Mouse (Mus musculus): ENCODE measurements at regions not wholly inside any gene's neighbourhood (a gene's known extent, or its start where the extent isn't known, plus 50 kb on each side); places are given as distances from the start of the nearest gene placed in this dataset.
"Not testable (repeated sequence)": the region's sequence is repeated elsewhere in the genome, so short reads cannot be mapped to it uniquely, and the experiment has no call there.

- H3K4me1 ChIP-seq (ENCODE audit: control insufficient read depth in 1 of 2, insufficient read depth in 2 of 2), result peaks cover 0 to 9% of the 10 kb centered on the region in 2 experiments; a peak in 1 of 4 replicates
- H3K4me3 ChIP-seq (replicated peaks in 1 of 3; ENCODE audit: low read depth in 2 of 3, low read length in 2 of 3, poor library complexity in 1 of 3), result no peak overlapping the region
- H3K27me3 ChIP-seq (replicated peaks), result no peaks in the 10 kb centered on the region
- H3K4me2 ChIP-seq (ENCODE audit: insufficient read depth, low read depth, poor library complexity, severe bottlenecking), result no peak overlapping the region
- TF ChIP-seq RAD21 (IDR thresholded peaks at IDR 0.05; ENCODE audit: low read depth, low read length), result no peak
- TF ChIP-seq MAFK (IDR thresholded peaks at IDR 0.05; ENCODE audit: insufficient replicate concordance, low read length), result peak; percentile 92
- no peak for TF ChIP-seq BHLHE40 (IDR thresholded peaks at IDR 0.05; ENCODE audit: low read depth, low read length)
- in situ Hi-C loops (cut with MboI; ENCODE audit: low pct_ligation_motif_present, low pct_unique_long_range_greater_than_20kb, low sequenced_read_pairs) (no loop called here), dilution Hi-C loops (cut with MboI; ENCODE audit: extremely low pct_ligation_motif_present, extremely low pct_unique_long_range_greater_than_20kb, low sequenced_read_pairs) (no loop called here)
- no peak overlapping the region for H3K9ac ChIP-seq (ENCODE audit: insufficient read depth, low read depth)
- H3K27ac ChIP-seq (ENCODE audit: insufficient read depth, low read depth), result no peak overlapping the region
- no peaks in the 10 kb centered on the region for H3K9me3 ChIP-seq (replicated peaks; ENCODE audit: low read length)
- H3K79me2 ChIP-seq (replicated peaks; ENCODE audit: control insufficient read depth, extremely low read depth, insufficient read depth, poor library complexity, severe bottlenecking), result no peaks in the 10 kb centered on the region
- no peak for DNase-seq (ENCODE audit: extremely low read depth)
- no peaks in the 10 kb centered on the region for H3K36me3 ChIP-seq (replicated peaks in 1 of 2; ENCODE audit: control insufficient read depth in 1 of 2, insufficient read depth in 1 of 2, low read length in 1 of 2)
Observed at GRCm38 (mm10) chr11:48724068-48724467, 76.1 kb upstream of the Rack1 start.

GRCm38 (mm10) chr11:48730826-48731225, 69.3 kb upstream of the Rack1 start:
- dilution Hi-C loops (cut with MboI; ENCODE audit: extremely low pct_ligation_motif_present, extremely low pct_unique_long_range_greater_than_20kb, low sequenced_read_pairs); H3K9me3 ChIP-seq (replicated peaks; ENCODE audit: low read length); H3K36me3 ChIP-seq (replicated peaks in 1 of 2; ENCODE audit: control insufficient read depth in 1 of 2, insufficient read depth in 1 of 2, low read length in 1 of 2); H3K4me3 ChIP-seq (replicated peaks in 1 of 3; ENCODE audit: low read depth in 2 of 3, low read length in 2 of 3, poor library complexity in 1 of 3); H3K4me2 ChIP-seq (ENCODE audit: insufficient read depth, low read depth, poor library complexity, severe bottlenecking); H3K9ac ChIP-seq (ENCODE audit: insufficient read depth, low read depth); H3K4me1 ChIP-seq (ENCODE audit: control insufficient read depth in 1 of 2, insufficient read depth in 2 of 2); H3K79me2 ChIP-seq (replicated peaks; ENCODE audit: control insufficient read depth, extremely low read depth, insufficient read depth, poor library complexity, severe bottlenecking); DNase-seq (ENCODE audit: extremely low read depth); H3K27ac ChIP-seq (ENCODE audit: insufficient read depth, low read depth); H3K27me3 ChIP-seq (replicated peaks); in situ Hi-C loops (cut with MboI; ENCODE audit: low pct_ligation_motif_present, low pct_unique_long_range_greater_than_20kb, low sequenced_read_pairs): not testable (repeated sequence)
- TF ChIP-seq TBP (conservative IDR thresholded peaks at IDR 0.05; ENCODE audit: low read depth, low read length), result peak; percentile 88

- H3K4me2 ChIP-seq (ENCODE audit: insufficient read depth, low read depth, poor library complexity, severe bottlenecking), result no peak overlapping the region
- TF ChIP-seq E2F4 (IDR thresholded peaks at IDR 0.05; ENCODE audit: insufficient replicate concordance, low read depth, low read length) (no peak), RAD21 (IDR thresholded peaks at IDR 0.05; ENCODE audit: low read depth, low read length) (peak; percentile 19; the same call in 1 of the 2 replicates)
- H3K27me3 ChIP-seq (replicated peaks), result no peaks in the 10 kb centered on the region
- H3K79me2 ChIP-seq (replicated peaks; ENCODE audit: control insufficient read depth, extremely low read depth, insufficient read depth, poor library complexity, severe bottlenecking), result no peaks in the 10 kb centered on the region
- no peak for DNase-seq (ENCODE audit: extremely low read depth)
- no peak overlapping the region for H3K27ac ChIP-seq (ENCODE audit: insufficient read depth, low read depth)
- H3K4me1 ChIP-seq (ENCODE audit: control insufficient read depth in 1 of 2, insufficient read depth in 2 of 2), result no peaks in the 10 kb centered on the region
- H3K9me3 ChIP-seq (replicated peaks; ENCODE audit: low read length), result peaks cover 1% of the 10 kb centered on the region
- H3K36me3 ChIP-seq (replicated peaks in 1 of 2; ENCODE audit: control insufficient read depth in 1 of 2, insufficient read depth in 1 of 2, low read length in 1 of 2), result no peaks in the 10 kb centered on the region
- no peak overlapping the region for H3K9ac ChIP-seq (ENCODE audit: insufficient read depth, low read depth)
- no peak overlapping the region for H3K4me3 ChIP-seq (replicated peaks in 1 of 3; ENCODE audit: low read depth in 2 of 3, low read length in 2 of 3, poor library complexity in 1 of 3)
- dilution Hi-C loops (cut with MboI; ENCODE audit: extremely low pct_ligation_motif_present, extremely low pct_unique_long_range_greater_than_20kb, low sequenced_read_pairs) (no loop called here), in situ Hi-C loops (cut with MboI; ENCODE audit: low pct_ligation_motif_present, low pct_unique_long_range_greater_than_20kb, low sequenced_read_pairs) (no loop called here)
Observed at GRCm38 (mm10) chr11:48746503-48746902, 53.6 kb upstream of the Rack1 start.

- Histone ChIP-seq H3K79me2 (replicated peaks; ENCODE audit: control insufficient read depth, extremely low read depth, insufficient read depth, poor library complexity, severe bottlenecking) (no peaks in the 10 kb centered on the region), H3K4me1 (ENCODE audit: control insufficient read depth in 1 of 2, insufficient read depth in 2 of 2) (no peaks in the 10 kb centered on the region), H3K9ac (ENCODE audit: insufficient read depth, low read depth) (no peak overlapping the region), H3K4me2 (ENCODE audit: insufficient read depth, low read depth, poor library complexity, severe bottlenecking) (no peak overlapping the region), H3K4me3 (replicated peaks in 1 of 3; ENCODE audit: low read depth in 2 of 3, low read length in 2 of 3, poor library complexity in 1 of 3) (no peak overlapping the region), H3K27ac (ENCODE audit: insufficient read depth, low read depth) (no peak overlapping the region), H3K27me3 (replicated peaks) (no peaks in the 10 kb centered on the region), H3K9me3 (replicated peaks; ENCODE audit: low read length) (peaks cover 1% of the 10 kb centered on the region), H3K36me3 (replicated peaks in 1 of 2; ENCODE audit: control insufficient read depth in 1 of 2, insufficient read depth in 1 of 2, low read length in 1 of 2) (no peaks in the 10 kb centered on the region)
- dilution Hi-C loops (cut with MboI; ENCODE audit: extremely low pct_ligation_motif_present, extremely low pct_unique_long_range_greater_than_20kb, low sequenced_read_pairs), result no loop called here
- TF ChIP-seq SMC3 (IDR thresholded peaks at IDR 0.05; ENCODE audit: low read depth, low read length) (no peak), CHD2 (IDR thresholded peaks at IDR 0.05; ENCODE audit: low read length) (no peak), MAX (IDR thresholded peaks at IDR 0.05; ENCODE audit: low read length) (no peak), MAZ (IDR thresholded peaks at IDR 0.05; ENCODE audit: low read depth, low read length) (no peak), MXI1 (IDR thresholded peaks at IDR 0.05; ENCODE audit: low read depth, low read length) (no peak), PAX5 (IDR thresholded peaks at IDR 0.05; ENCODE audit: low read length) (no peak), BHLHE40 (IDR thresholded peaks at IDR 0.05; ENCODE audit: low read depth, low read length) (no peak), ZC3H11A (IDR thresholded peaks at IDR 0.05; ENCODE audit: low read depth, low read length) (no peak), NELFE (IDR thresholded peaks at IDR 0.05; ENCODE audit: low read depth, low read length) (no peak), POLR2A (IDR thresholded peaks at IDR 0.05; ENCODE audit: low read depth, low read length) (no peak), MAFK (IDR thresholded peaks at IDR 0.05; ENCODE audit: insufficient replicate concordance, low read length) (no peak), MEF2A (IDR thresholded peaks at IDR 0.05; ENCODE audit: borderline replicate concordance, low read depth, low read length) (no peak)
- no peak for DNase-seq (ENCODE audit: extremely low read depth)
- in situ Hi-C loops (cut with MboI; ENCODE audit: low pct_ligation_motif_present, low pct_unique_long_range_greater_than_20kb, low sequenced_read_pairs), result no loop called here
Observed at GRCm38 (mm10) chr11:48748066-48748465, 52.1 kb upstream of the Rack1 start.
